In genomic region chr14:102742331-102742730, GRCm38 (mm10) we compare ENCODE assay signal across 23 mouse cellular contexts.
A peak's percentile ranks its signal among the peaks of the same experiment; 100 is the strongest.
DNase-seq lines count a peak whose midpoint lies in the region; ATAC-seq and TF ChIP-seq lines count a peak whose summit lies in the region.
"Had no signal": no experiment of that assay in that cellular context is flagged by ENCODE, and none has a peak within 500 bp of the region (broad histone marks: within the 10 kb centered on the region; RNA-seq: fewer than 3 reads in every experiment).

No protein-coding gene starts in this region.

- peak; percentile 69 for ATAC-seq in midbrain, embryonic 15.5 days (replicated peaks)
- ATAC-seq in midbrain, embryonic 13.5 days, result no peak
- ATAC-seq: forebrain, embryonic 14.5 days; forebrain, embryonic 16.5 days had no signal

- H3K9me3 ChIP-seq in midbrain, embryonic 15.5 days, result no peaks in the 10 kb centered on the region
- H3K9me3 ChIP-seq in midbrain, embryonic 13.5 days, result no peaks in the 10 kb centered on the region
- H3K9me3 ChIP-seq: embryonic facial prominence, embryonic 13.5 days; embryonic facial prominence, embryonic 15.5 days; forebrain, embryonic 10.5 days; forebrain, embryonic 12.5 days had no signal

- no peak overlapping the region for H3K9ac ChIP-seq in midbrain, embryonic 15.5 days
- no peak overlapping the region for H3K9ac ChIP-seq in midbrain, embryonic 13.5 days (replicated peaks)
- H3K9ac ChIP-seq: embryonic facial prominence, embryonic 13.5 days; embryonic facial prominence, embryonic 15.5 days; forebrain, embryonic 12.5 days had no signal

- peak; percentile 12 for DNase-seq in brain, adult 2 months (ENCODE audit: low read depth, low spot score)
- DNase-seq in brain, embryonic 14.5 days (ENCODE audit: low read depth), result peak; percentile 48
- no peak for DNase-seq in left cerebral cortex, postnatal 10 days (ENCODE audit: extremely low spot score in 1 of 2, low spot score in 2 of 2)
- DNase-seq in kidney, postnatal 10 days, result no peak
- DNase-seq: adrenal gland, adult 2 months; adrenal gland, postnatal 10 days; adrenal gland, postnatal 25 days; cerebellum, adult 11 months; cerebellum, adult 18-20 months; cerebellum, adult 8-10 months; cerebellum, adult 9-11 months; cerebellum, postnatal 14 days; cerebellum, postnatal 36 days; embryo, embryonic 11 days had no signal

- H3K27ac ChIP-seq in midbrain, embryonic 15.5 days, result no peak overlapping the region
- no peak overlapping the region for H3K27ac ChIP-seq in midbrain, embryonic 13.5 days
- H3K27ac ChIP-seq: embryonic facial prominence, embryonic 13.5 days; embryonic facial prominence, embryonic 15.5 days; forebrain, embryonic 10.5 days; forebrain, embryonic 12.5 days had no signal

- intact Hi-C loops in left cerebral cortex, postnatal 10 days (cut with DNase I), result no loop called here

- H3K4me1 ChIP-seq in midbrain, embryonic 15.5 days, result no peaks in the 10 kb centered on the region
- H3K4me1 ChIP-seq in midbrain, embryonic 13.5 days (replicated peaks), result no peaks in the 10 kb centered on the region
- H3K4me1 ChIP-seq: embryonic facial prominence, embryonic 13.5 days; embryonic facial prominence, embryonic 15.5 days; forebrain, embryonic 10.5 days; forebrain, embryonic 12.5 days had no signal

- TF ChIP-seq CTCF in brain, embryonic 14.5 days (IDR thresholded peaks at IDR 0.05; ENCODE audit: borderline replicate concordance, extremely low read depth, insufficient read depth, insufficient read length), result no peak

- H3K27me3 ChIP-seq in midbrain, embryonic 15.5 days (replicated peaks), result no peaks in the 10 kb centered on the region
- H3K27me3 ChIP-seq in midbrain, embryonic 13.5 days, result no peaks in the 10 kb centered on the region
- H3K27me3 ChIP-seq: embryonic facial prominence, embryonic 13.5 days; embryonic facial prominence, embryonic 15.5 days; forebrain, embryonic 12.5 days had no signal

- H3K4me3 ChIP-seq in midbrain, embryonic 15.5 days, result no peak overlapping the region
- no peak overlapping the region for H3K4me3 ChIP-seq in midbrain, embryonic 13.5 days (replicated peaks)
- H3K4me3 ChIP-seq: embryonic facial prominence, embryonic 13.5 days; embryonic facial prominence, embryonic 15.5 days; erythroblast, embryonic 14.5 days; forebrain, embryonic 10.5 days; forebrain, embryonic 12.5 days had no signal

- no peak overlapping the region for H3K4me2 ChIP-seq in midbrain, embryonic 15.5 days
- no peak overlapping the region for H3K4me2 ChIP-seq in midbrain, embryonic 13.5 days (replicated peaks)
- H3K4me2 ChIP-seq: embryonic facial prominence, embryonic 13.5 days; embryonic facial prominence, embryonic 15.5 days; forebrain, embryonic 12.5 days had no signal

- 72% methylated on average over 8 of the region's 8 CpGs for WGBS in midbrain, embryonic 15.5 days
- WGBS in midbrain, embryonic 13.5 days, result 80% methylated on average over 8 of the region's 8 CpGs

- TF ChIP-seq POLR2A in brain, embryonic 14.5 days (IDR thresholded peaks at IDR 0.05; ENCODE audit: borderline replicate concordance, extremely low read depth, insufficient read depth, insufficient read length, poor library complexity, severe bottlenecking), result no peak

- H3K36me3 ChIP-seq in midbrain, embryonic 15.5 days (replicated peaks), result no peaks in the 10 kb centered on the region
- no peaks in the 10 kb centered on the region for H3K36me3 ChIP-seq in midbrain, embryonic 13.5 days
- H3K36me3 ChIP-seq: embryonic facial prominence, embryonic 13.5 days; embryonic facial prominence, embryonic 15.5 days; forebrain, embryonic 10.5 days; forebrain, embryonic 12.5 days had no signal

Comparison
In these comparisons a context has a peak if more than half of its experiments do, and no peak if none do; other contexts are left out.
1. DNase-seq: peak in brain, adult 2 months (single experiment) and brain, embryonic 14.5 days (single experiment); none in left cerebral cortex, postnatal 10 days (0 of 2) and kidney, postnatal 10 days (single experiment).